Mouse (Mus musculus): Measurements from ENCODE around the gene Erc2. TPM values are rescaled to one million over a fixed set of nuclear protein-coding genes. Genes with fewer than 3 reads are reported as not detected.

The Erc2 gene
- total and polyA plus RNA-seq, 2 experiments from 2014 or later = 94.0 to 119 TPM

GRCm38 (mm10) chr14:27781221-27781620, 159.0 kb downstream of the Erc2 start:
- Histone ChIP-seq H3K4me2 (ENCODE audit: low read depth, low read length, poor library complexity, severe bottlenecking) (no peak overlapping the region), H3K27me3 (ENCODE audit: insufficient read depth, low read length) (no peaks in the 10 kb centered on the region), H3K36me3 (ENCODE audit: insufficient read depth, low read length) (no peaks in the 10 kb centered on the region), H3K27ac (ENCODE audit: low read depth, low read length) (no peak overlapping the region), H3K9me3 (ENCODE audit: low read length) (no peaks in the 10 kb centered on the region), H3K4me1 (ENCODE audit: insufficient read depth, low read length) (no peaks in the 10 kb centered on the region), H3K4me3 (ENCODE audit: low read depth, low read length) (no peak overlapping the region), H3K9ac (replicated peaks; ENCODE audit: low read length, poor library complexity, severe bottlenecking) (no peak overlapping the region)
- DNase-seq (ENCODE audit: low spot score) (no peak), ATAC-seq (ENCODE audit: low FRiP score) (no peak)
- 50% methylated on average over 1 of the region's 1 CpGs for WGBS
- TF ChIP-seq CTCF (IDR thresholded peaks at IDR 0.05) = no peak

GRCm38 (mm10) chr14:27784826-27785225, 162.6 kb downstream of the Erc2 start:
- no peaks in the 10 kb centered on the region for H3K36me3 ChIP-seq (ENCODE audit: insufficient read depth, low read length)
- H3K27me3 ChIP-seq (ENCODE audit: insufficient read depth, low read length) = no peaks in the 10 kb centered on the region
- H3K4me1 ChIP-seq (ENCODE audit: insufficient read depth, low read length) = no peaks in the 10 kb centered on the region
- ATAC-seq (ENCODE audit: low FRiP score) = no peak
- no peaks in the 10 kb centered on the region for H3K9me3 ChIP-seq (ENCODE audit: low read length)
- no peak overlapping the region for H3K4me2 ChIP-seq (ENCODE audit: low read depth, low read length, poor library complexity, severe bottlenecking)
- DNase-seq (ENCODE audit: low spot score) = no peak
- WGBS = 95% methylated on average over 4 of the region's 4 CpGs
- no peak for TF ChIP-seq CTCF (IDR thresholded peaks at IDR 0.05)
- no peak overlapping the region for H3K4me3 ChIP-seq (ENCODE audit: low read depth, low read length)
- H3K9ac ChIP-seq (replicated peaks; ENCODE audit: low read length, poor library complexity, severe bottlenecking) = no peak overlapping the region
- no peak overlapping the region for H3K27ac ChIP-seq (ENCODE audit: low read depth, low read length)

- H3K9me3 ChIP-seq (ENCODE audit: low read length) = no peaks in the 10 kb centered on the region
- no peak overlapping the region for H3K27ac ChIP-seq (ENCODE audit: low read depth, low read length)
- ATAC-seq (ENCODE audit: low FRiP score) = no peak
- TF ChIP-seq CTCF (IDR thresholded peaks at IDR 0.05) = no peak
- WGBS = 90% methylated on average over 2 of the region's 2 CpGs
- no peak for DNase-seq (ENCODE audit: low spot score)
- no peaks in the 10 kb centered on the region for H3K36me3 ChIP-seq (ENCODE audit: insufficient read depth, low read length)
- H3K9ac ChIP-seq (replicated peaks; ENCODE audit: low read length, poor library complexity, severe bottlenecking) = no peak overlapping the region
- H3K4me3 ChIP-seq (ENCODE audit: low read depth, low read length) = no peak overlapping the region
- no peaks in the 10 kb centered on the region for H3K27me3 ChIP-seq (ENCODE audit: insufficient read depth, low read length)
- no peaks in the 10 kb centered on the region for H3K4me1 ChIP-seq (ENCODE audit: insufficient read depth, low read length)
- no peak overlapping the region for H3K4me2 ChIP-seq (ENCODE audit: low read depth, low read length, poor library complexity, severe bottlenecking)
Observed at GRCm38 (mm10) chr14:27785562-27785961, 163.3 kb downstream of the Erc2 start.

GRCm38 (mm10) chr14:27789066-27789898, 167.1 kb downstream of the Erc2 start:
- H3K4me3 ChIP-seq (ENCODE audit: low read depth, low read length) = no peak overlapping the region
- no peak for TF ChIP-seq CTCF (IDR thresholded peaks at IDR 0.05)
- WGBS = 75% methylated on average over 6 of the region's 6 CpGs
- no peaks in the 10 kb centered on the region for H3K27me3 ChIP-seq (ENCODE audit: insufficient read depth, low read length)
- DNase-seq (ENCODE audit: low spot score) = no peak
- H3K9me3 ChIP-seq (ENCODE audit: low read length) = no peaks in the 10 kb centered on the region
- H3K36me3 ChIP-seq (ENCODE audit: insufficient read depth, low read length) = no peaks in the 10 kb centered on the region
- H3K27ac ChIP-seq (ENCODE audit: low read depth, low read length) = no peak overlapping the region
- H3K4me1 ChIP-seq (ENCODE audit: insufficient read depth, low read length) = no peaks in the 10 kb centered on the region
- no peak for ATAC-seq (ENCODE audit: low FRiP score)
- H3K9ac ChIP-seq (replicated peaks; ENCODE audit: low read length, poor library complexity, severe bottlenecking) = no peak overlapping the region
- H3K4me2 ChIP-seq (ENCODE audit: low read depth, low read length, poor library complexity, severe bottlenecking) = no peak overlapping the region

GRCm38 (mm10) chr14:27798184-27798934, 176.1 kb downstream of the Erc2 start:
- 59% methylated on average over 11 of the region's 11 CpGs for WGBS
- ATAC-seq (ENCODE audit: low FRiP score) = no peak
- no peaks in the 10 kb centered on the region for H3K4me1 ChIP-seq (ENCODE audit: insufficient read depth, low read length)
- H3K4me2 ChIP-seq (ENCODE audit: low read depth, low read length, poor library complexity, severe bottlenecking) = no peak overlapping the region
- H3K9me3 ChIP-seq (ENCODE audit: low read length) = no peaks in the 10 kb centered on the region
- H3K4me3 ChIP-seq (ENCODE audit: low read depth, low read length) = no peak overlapping the region
- DNase-seq (ENCODE audit: low spot score) = no peak
- no peaks in the 10 kb centered on the region for H3K36me3 ChIP-seq (ENCODE audit: insufficient read depth, low read length)
- TF ChIP-seq CTCF (IDR thresholded peaks at IDR 0.05) = no peak
- H3K27me3 ChIP-seq (ENCODE audit: insufficient read depth, low read length) = no peaks in the 10 kb centered on the region
- H3K27ac ChIP-seq (ENCODE audit: low read depth, low read length) = no peak overlapping the region
- H3K9ac ChIP-seq (replicated peaks; ENCODE audit: low read length, poor library complexity, severe bottlenecking) = no peak overlapping the region

- H3K9me3 ChIP-seq (ENCODE audit: low read length) = no peaks in the 10 kb centered on the region
- no peaks in the 10 kb centered on the region for H3K4me1 ChIP-seq (ENCODE audit: insufficient read depth, low read length)
- H3K9ac ChIP-seq (replicated peaks; ENCODE audit: low read length, poor library complexity, severe bottlenecking) = no peak overlapping the region
- no peak for ATAC-seq (ENCODE audit: low FRiP score)
- no peak overlapping the region for H3K4me3 ChIP-seq (ENCODE audit: low read depth, low read length)
- H3K4me2 ChIP-seq (ENCODE audit: low read depth, low read length, poor library complexity, severe bottlenecking) = no peak overlapping the region
- no peaks in the 10 kb centered on the region for H3K36me3 ChIP-seq (ENCODE audit: insufficient read depth, low read length)
- 67% methylated on average over 6 of the region's 6 CpGs for WGBS
- no peaks in the 10 kb centered on the region for H3K27me3 ChIP-seq (ENCODE audit: insufficient read depth, low read length)
- no peak for TF ChIP-seq CTCF (IDR thresholded peaks at IDR 0.05)
- no peak for DNase-seq (ENCODE audit: low spot score)
- H3K27ac ChIP-seq (ENCODE audit: low read depth, low read length) = no peak overlapping the region
Observed at GRCm38 (mm10) chr14:27800766-27801165, 178.5 kb downstream of the Erc2 start.

Measured in midbrain, postnatal 0 days (tissue).